19 mouse cellular contexts compared by ENCODE assay signal in the genomic region with DNA sequence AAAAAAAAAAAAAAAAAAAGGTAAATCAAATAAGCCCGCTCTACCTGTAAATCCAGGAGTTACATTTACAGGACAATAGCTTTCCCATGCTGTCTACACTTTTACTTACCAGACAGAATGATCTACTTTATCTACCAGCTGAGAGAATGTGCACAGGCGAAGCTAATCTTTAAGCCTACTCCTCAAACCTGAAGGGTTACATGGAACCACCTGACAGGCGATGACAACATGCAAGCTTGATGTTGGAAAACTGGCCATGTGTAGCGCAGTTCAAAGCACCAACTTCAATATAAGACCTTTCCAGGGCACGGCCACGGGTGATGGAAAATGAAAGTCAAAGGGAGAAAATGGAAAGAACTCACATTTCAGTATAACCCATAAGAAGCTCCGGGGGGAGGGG. TPM values are rescaled to one million over a fixed set of nuclear protein-coding genes. Genes with fewer than 3 reads are reported as not detected.
"Had no signal": no experiment of that assay in that cellular context is flagged by ENCODE, and none has a peak within 500 bp of the region (broad histone marks: within the 10 kb centered on the region; RNA-seq: fewer than 3 reads in every experiment).

No protein-coding gene starts in this region.

- DNase-seq: lung, adult 18-20 months; lung, embryonic 14.5 days; lung, postnatal 10 days; lung, postnatal 4 days; retina, postnatal 1 day; right cerebral cortex, adult 18-20 months; right cerebral cortex, postnatal 25 days; right cerebral cortex, postnatal 4 days; spleen, adult 18-20 months; thymus, adult 18-20 months; thymus, postnatal 14 days; thymus, postnatal 36 days had no signal

- H3K4me1 ChIP-seq: midbrain, embryonic 10.5 days; midbrain, embryonic 13.5 days; midbrain, embryonic 15.5 days; neural tube, embryonic 13.5 days; neural tube, embryonic 15.5 days had no signal

- H3K27ac ChIP-seq: midbrain, embryonic 10.5 days; midbrain, embryonic 13.5 days; midbrain, embryonic 15.5 days; neural tube, embryonic 13.5 days; neural tube, embryonic 15.5 days had no signal

- H3K27me3 ChIP-seq: midbrain, embryonic 13.5 days; midbrain, embryonic 15.5 days; neural tube, embryonic 13.5 days; neural tube, embryonic 15.5 days had no signal

- ATAC-seq: midbrain, embryonic 13.5 days; midbrain, embryonic 15.5 days had no signal

- H3K9ac ChIP-seq: lung, embryonic 14.5 days; midbrain, embryonic 13.5 days; midbrain, embryonic 15.5 days; neural tube, embryonic 13.5 days; neural tube, embryonic 15.5 days had no signal

- H3K4me2 ChIP-seq: lung, embryonic 14.5 days; midbrain, embryonic 13.5 days; midbrain, embryonic 15.5 days; neural tube, embryonic 13.5 days; neural tube, embryonic 15.5 days had no signal

- H3K9me3 ChIP-seq: midbrain, embryonic 10.5 days; midbrain, embryonic 13.5 days; midbrain, embryonic 15.5 days; neural tube, embryonic 13.5 days; neural tube, embryonic 15.5 days had no signal

- H3K36me3 ChIP-seq: midbrain, embryonic 10.5 days; midbrain, embryonic 13.5 days; midbrain, embryonic 15.5 days; neural tube, embryonic 13.5 days; neural tube, embryonic 15.5 days had no signal

- H3K4me3 ChIP-seq: midbrain, embryonic 10.5 days; midbrain, embryonic 13.5 days; midbrain, embryonic 15.5 days; myocyte; neural tube, embryonic 13.5 days; neural tube, embryonic 15.5 days had no signal

RNA-seq across cellular contexts. Expression of a gene that starts 35.7 kb away (rescaled TPM):
- total RNA-seq: megakaryocyte-erythroid progenitor cell, adult 5-6 weeks had no signal
